Mouse (Mus musculus) brain, embryonic 14.5 days (tissue): Measurements from ENCODE around the gene Dctn5.

Experiments used
- CTCF ChIP-seq: fragments of 200-500 bp; IDR thresholded peaks from 2 replicates; pipeline ENCODE4 v1.5.1; 2012; ENCODE audit warnings: inconsistent platforms, mild to moderate bottlenecking, moderate library complexity, borderline replicate concordance; ENCODE audit not compliant: insufficient read depth, insufficient read length; ENCODE audit errors: extremely low read depth
- POLR2A ChIP-seq: fragments of 200-500 bp; IDR thresholded peaks from 2 replicates; pipeline ENCODE4 v1.6.1; 2012; ENCODE audit warnings: mild to moderate bottlenecking, inconsistent platforms, borderline replicate concordance; ENCODE audit not compliant: poor library complexity, insufficient read depth, insufficient read length, severe bottlenecking; ENCODE audit errors: extremely low read depth

DNA sequence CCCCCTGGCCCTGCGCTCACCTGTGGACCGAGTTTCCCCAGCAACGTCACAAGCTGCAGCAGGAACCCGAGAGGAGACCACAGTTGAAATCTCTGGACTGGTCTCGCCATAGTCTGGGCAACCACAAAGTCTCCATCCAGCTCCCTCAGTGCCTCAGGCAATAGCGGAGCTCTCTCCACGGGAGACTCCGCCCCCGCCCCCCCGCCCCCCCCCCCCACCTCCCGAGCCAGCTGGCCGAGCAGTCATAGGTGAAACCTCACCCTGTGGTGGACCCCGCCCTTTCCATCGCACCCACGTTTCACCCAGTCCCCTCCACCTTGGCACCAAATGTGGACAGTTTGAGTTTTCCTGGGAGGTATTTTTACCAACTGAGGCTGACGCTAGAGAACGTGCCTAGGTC lies 53.2 kb downstream of the Dctn5 start, which contains the start of gene Ern2:
- TF ChIP-seq POLR2A (no peak), CTCF (no peak)
